ENCODE assay signal across 8 mouse cellular contexts in genomic region chr13:94284543-94285269, GRCm38 (mm10). TPM values are rescaled to one million over a fixed set of nuclear protein-coding genes. Genes with fewer than 3 reads are reported as not detected.
DNase-seq lines count a peak whose midpoint lies in the region; ATAC-seq and TF ChIP-seq lines count a peak whose summit lies in the region.

No protein-coding gene starts in this region.

- H3K27me3 ChIP-seq in embryonic facial prominence, embryonic 10.5 days (replicated peaks; ENCODE audit: low read depth, poor library complexity, severe bottlenecking): no peaks in the 10 kb centered on the region
- no peaks in the 10 kb centered on the region for H3K27me3 ChIP-seq in heart, embryonic 12.5 days (replicated peaks)
- no peaks in the 10 kb centered on the region for H3K27me3 ChIP-seq in kidney, embryonic 16.5 days (ENCODE audit: insufficient read depth, low read length)
- no peaks in the 10 kb centered on the region for H3K27me3 ChIP-seq in lung, embryonic 14.5 days (ENCODE audit: insufficient read depth, low read length)

- TF ChIP-seq POLR2A in olfactory bulb, adult 2 months (IDR thresholded peaks at IDR 0.05; ENCODE audit: insufficient read depth, low read depth, low read length): no peak

- no peaks in the 10 kb centered on the region for H3K9me3 ChIP-seq in embryonic facial prominence, embryonic 10.5 days
- no peaks in the 10 kb centered on the region for H3K9me3 ChIP-seq in heart, embryonic 12.5 days (replicated peaks)
- no peaks in the 10 kb centered on the region for H3K9me3 ChIP-seq in kidney, embryonic 16.5 days (ENCODE audit: low read length)
- H3K9me3 ChIP-seq in lung, embryonic 14.5 days (ENCODE audit: low read depth, low read length): no peaks in the 10 kb centered on the region

- H3K4me3 ChIP-seq in embryonic facial prominence, embryonic 10.5 days: peak overlapping the region; percentile 99
- H3K4me3 ChIP-seq in heart, embryonic 12.5 days: peak overlapping the region; percentile 90
- peak overlapping the region; percentile 93 for H3K4me3 ChIP-seq in kidney, embryonic 16.5 days (ENCODE audit: low read length)
- H3K4me3 ChIP-seq in lung, embryonic 14.5 days (ENCODE audit: low read depth, low read length): peak overlapping the region; percentile 91
- H3K4me3 ChIP-seq in olfactory bulb, adult 2 months (ENCODE audit: insufficient read depth, low read depth, low read length): peak overlapping the region; percentile 78

- peak overlapping the region; percentile 87 for H3K4me2 ChIP-seq in heart, embryonic 12.5 days
- peak overlapping the region; percentile 91 for H3K4me2 ChIP-seq in kidney, embryonic 16.5 days (replicated peaks; ENCODE audit: low read depth, low read length)
- H3K4me2 ChIP-seq in lung, embryonic 14.5 days: peak overlapping the region; percentile 65

- peak overlapping the region; percentile 95 for H3K9ac ChIP-seq in heart, embryonic 12.5 days
- H3K9ac ChIP-seq in kidney, embryonic 16.5 days (replicated peaks; ENCODE audit: low read length): peak overlapping the region; percentile 96
- H3K9ac ChIP-seq in lung, embryonic 14.5 days: peak overlapping the region; percentile 83

- DNase-seq in CD4-positive, CD25-positive, alpha-beta regulatory T cell, adult 2 months (ENCODE audit: low read depth, low spot score): peak; percentile 29
- DNase-seq in adrenal gland, adult 18-20 months (ENCODE audit: low spot score in 2 of 2): peak; percentile 43 to 47
- DNase-seq in embryonic facial prominence, embryonic 10.5 days (ENCODE audit: low spot score): peak; percentile 59
- DNase-seq in lung, embryonic 14.5 days: peak; percentile 66

- peaks cover 16% of the 10 kb centered on the region for H3K4me1 ChIP-seq in embryonic facial prominence, embryonic 10.5 days
- H3K4me1 ChIP-seq in heart, embryonic 12.5 days (replicated peaks): peaks cover 9% of the 10 kb centered on the region; the same call in 1 of the 2 replicates
- peaks cover 12% of the 10 kb centered on the region for H3K4me1 ChIP-seq in kidney, embryonic 16.5 days (ENCODE audit: insufficient read depth, low read length)
- H3K4me1 ChIP-seq in lung, embryonic 14.5 days (ENCODE audit: insufficient read depth): no peaks in the 10 kb centered on the region; the same call in 1 of the 2 replicates
- H3K4me1 ChIP-seq in olfactory bulb, adult 2 months (ENCODE audit: control insufficient read depth, insufficient read depth, low read length): peaks cover 10% of the 10 kb centered on the region

- peak; percentile 56 for ATAC-seq in heart, embryonic 12.5 days (ENCODE audit: insufficient number of reproducible peaks, low FRiP score)
- ATAC-seq in kidney, embryonic 16.5 days (ENCODE audit: low FRiP score, low TSS enrichment): peak; percentile 77
- ATAC-seq in lung, embryonic 14.5 days (ENCODE audit: insufficient read depth): peak; percentile 76
- ATAC-seq in granulocyte monocyte progenitor cell, adult 5-6 weeks (replicated peaks; ENCODE audit: poor library complexity, severe bottlenecking): no peak

- WGBS in embryonic facial prominence, embryonic 10.5 days: under 1% methylated on average over 65 of the region's 65 CpGs
- under 1% methylated on average over 58 of the region's 65 CpGs for WGBS in heart, embryonic 12.5 days
- under 1% methylated on average over 65 of the region's 65 CpGs for WGBS in kidney, embryonic 16.5 days
- WGBS in lung, embryonic 14.5 days: under 1% methylated on average over 65 of the region's 65 CpGs
- WGBS in olfactory bulb, adult 2 months: under 1% methylated on average over 64 of the region's 65 CpGs

- TF ChIP-seq CTCF in lung, embryonic 14.5 days (IDR thresholded peaks at IDR 0.05; ENCODE audit: low read depth): no peak
- TF ChIP-seq CTCF in olfactory bulb, adult 2 months (IDR thresholded peaks at IDR 0.05; ENCODE audit: insufficient read depth, low read depth, low read length): no peak

- H3K27ac ChIP-seq in embryonic facial prominence, embryonic 10.5 days (replicated peaks): peak overlapping the region; percentile 90
- peak overlapping the region; percentile 26 for H3K27ac ChIP-seq in heart, embryonic 12.5 days (ENCODE audit: poor library complexity, severe bottlenecking)
- peak overlapping the region; percentile 71 for H3K27ac ChIP-seq in kidney, embryonic 16.5 days (ENCODE audit: low read length)
- peak overlapping the region; percentile 44; the same call in 1 of the 2 replicates for H3K27ac ChIP-seq in lung, embryonic 14.5 days (ENCODE audit: low read depth)
- H3K27ac ChIP-seq in olfactory bulb, adult 2 months (ENCODE audit: insufficient read depth, low read depth, low read length): peak overlapping the region; percentile 47

- no peaks in the 10 kb centered on the region for H3K36me3 ChIP-seq in embryonic facial prominence, embryonic 10.5 days (replicated peaks)
- H3K36me3 ChIP-seq in heart, embryonic 12.5 days: no peaks in the 10 kb centered on the region
- H3K36me3 ChIP-seq in kidney, embryonic 16.5 days (ENCODE audit: insufficient read depth, low read length): no peaks in the 10 kb centered on the region
- no peaks in the 10 kb centered on the region for H3K36me3 ChIP-seq in lung, embryonic 14.5 days (ENCODE audit: insufficient read depth)

RNA-seq across cellular contexts. Expression of gene Scamp1, which starts 1.0 kb away (rescaled TPM):
- 10 to 100 TPM; 49.0 to 83.0 TPM for total RNA-seq in adrenal gland, adult 18-20 months (2021)
- polyA plus RNA-seq in embryonic facial prominence, embryonic 10.5 days (2016; fragmentation: Nextera tagmentation; extraction: Ambion mirVana): 24.6 and 27.6 TPM in 2 replicates
- polyA plus RNA-seq in heart, embryonic 12.5 days (2016; fragmentation: Nextera tagmentation; extraction: Ambion mirVana): 26.2 and 29.2 TPM in 2 replicates
- polyA plus RNA-seq in kidney, embryonic 16.5 days (2015; fragmentation: Nextera tagmentation; extraction: Ambion mirVana): 37.9 and 39.5 TPM in 2 replicates
- polyA plus RNA-seq in lung, embryonic 14.5 days (2014; fragmentation: Nextera tagmentation; extraction: Ambion mirVana): 25.4 and 28.8 TPM in 2 replicates
- 338 TPM in 1 of 2 replicates, not detected in the other for polyA plus RNA-seq in olfactory bulb, adult 2 months (2012; ENCODE audit: insufficient read depth, insufficient read length, low replicate concordance, missing spikeins)
- total RNA-seq in granulocyte monocyte progenitor cell, adult 5-6 weeks (2014; fragmentation: Nextera tagmentation): 8.1 and 13.7 TPM in 2 replicates
- 14.7 and 24.6 TPM in 2 replicates for total RNA-seq in granulocyte monocyte progenitor cell, adult 5-6 weeks (2017)

Comparison
In these comparisons a context has a peak if more than half of its experiments do, and no peak if none do; other contexts are left out.
1. H3K27ac ChIP-seq: peak in every context shown above with its lines; median percentile 90 in embryonic facial prominence, embryonic 10.5 days; 71 in kidney, embryonic 16.5 days; 47 in olfactory bulb, adult 2 months; 44 in lung, embryonic 14.5 days; 26 in heart, embryonic 12.5 days.